Mouse (Mus musculus) kidney, embryonic 16.5 days (tissue): ENCODE results near the gene Duoxa1. TPM values are rescaled to one million over a fixed set of nuclear protein-coding genes. Genes with fewer than 3 reads are reported as not detected.
"Not testable (repeated sequence)": the region's sequence is repeated elsewhere in the genome, so short reads cannot be mapped to it uniquely, and the experiment has no call there.

Source experiments
- ATAC-seq: fragments of 200-750 bp; cut with Nextera tagmentation; 2 replicates; pipeline ENCODE4 v1.8.0; 2017; ENCODE audit warnings: moderate TSS enrichment; ENCODE audit not compliant: low FRiP score, low TSS enrichment
- H3K27ac ChIP-seq: fragments of 300-500 bp; sonication (generic); 2 replicates; pipeline ENCODE4 v1.5.1; 2014; ENCODE audit warnings: low read length
- H3K27me3 ChIP-seq: fragments of 300-500 bp; sonication (generic); 2 replicates; pipeline ENCODE4 v1.6.1; 2014; ENCODE audit warnings: low read length, control low read depth, mixed read lengths; ENCODE audit not compliant: insufficient read depth
- H3K36me3 ChIP-seq: fragments of 300-500 bp; sonication (generic); 2 replicates; pipeline ENCODE4 v1.6.1; 2014; ENCODE audit warnings: low read length, control low read depth, mixed read lengths; ENCODE audit not compliant: insufficient read depth
- H3K4me1 ChIP-seq: fragments of 300-500 bp; sonication (generic); 2 replicates; pipeline ENCODE4 v1.6.1; 2014; ENCODE audit warnings: low read length, control low read depth, mixed read lengths; ENCODE audit not compliant: insufficient read depth
- H3K4me2 ChIP-seq: fragments of 300-500 bp; sonication (generic); replicated peaks from 2 replicates; pipeline ENCODE4 v1.6.1; 2014; ENCODE audit warnings: low read depth, low read length
- H3K4me3 ChIP-seq: fragments of 300-500 bp; sonication (generic); 2 replicates; pipeline ENCODE4 v1.5.1; 2014; ENCODE audit warnings: mild to moderate bottlenecking, low read length
- H3K9ac ChIP-seq: fragments of 300-500 bp; sonication (generic); replicated peaks from 2 replicates; pipeline ENCODE4 v1.6.1; 2014; ENCODE audit warnings: low read length
- H3K9me3 ChIP-seq: fragments of 300-500 bp; sonication (generic); 2 replicates; pipeline ENCODE4 v1.6.1; 2016; ENCODE audit warnings: low read length, control low read depth
- WGBS: fragments of 180-500 bp; shearing (Covaris S2); extraction: QIAGEN DNeasy Blood & Tissue Kit; methylation state at CpG from one replicate; pipeline ENCODE4 v1.1.7; 2014; 5-methylcytosine and 5-hydroxymethylcytosine counted together
- polyA plus RNA-seq: library from polyadenylated mRNA; unstranded; fragments of >200 nt; fragmentation: Nextera tagmentation; extraction: Ambion mirVana; gene quantifications from 2 replicates; pipeline ENCODE4 v1.2.1, GENCODE M21; 2015

Duoxa1 gene
- polyA plus RNA-seq, 1 experiment from 2014 or later = 0.15 TPM

DNA sequence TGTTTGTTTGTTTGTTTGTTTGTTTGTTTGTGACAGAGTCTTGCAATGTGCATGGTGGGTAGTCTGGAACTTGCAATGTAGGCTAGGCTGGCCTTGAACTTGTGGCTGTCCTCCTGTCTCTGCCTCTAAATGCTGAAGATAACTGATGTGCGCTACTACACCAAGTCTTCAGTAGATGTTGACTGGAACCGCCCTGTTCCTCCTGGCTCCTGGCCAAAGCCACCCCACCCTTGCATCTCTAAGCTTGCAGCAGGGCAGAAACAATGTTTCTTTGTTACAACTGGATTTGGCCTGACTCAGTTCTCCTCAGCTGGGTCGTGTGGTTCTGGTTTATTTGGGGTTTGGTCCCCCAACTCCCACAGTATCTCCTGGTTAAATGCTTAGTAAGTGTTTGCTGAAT, 20.6 kb upstream of the Duoxa1 start:
- H3K36me3 ChIP-seq = no peaks in the 10 kb centered on the region
- 73% methylated on average over 3 of the region's 3 CpGs for WGBS
- no peak overlapping the region for H3K9ac ChIP-seq
- no peak overlapping the region for H3K27ac ChIP-seq
- H3K4me3 ChIP-seq = no peak overlapping the region
- H3K4me2 ChIP-seq = no peak overlapping the region
- H3K4me1 ChIP-seq = no peaks in the 10 kb centered on the region
- ATAC-seq = no peak
- H3K9me3 ChIP-seq = no peaks in the 10 kb centered on the region
- no peaks in the 10 kb centered on the region for H3K27me3 ChIP-seq

DNA sequence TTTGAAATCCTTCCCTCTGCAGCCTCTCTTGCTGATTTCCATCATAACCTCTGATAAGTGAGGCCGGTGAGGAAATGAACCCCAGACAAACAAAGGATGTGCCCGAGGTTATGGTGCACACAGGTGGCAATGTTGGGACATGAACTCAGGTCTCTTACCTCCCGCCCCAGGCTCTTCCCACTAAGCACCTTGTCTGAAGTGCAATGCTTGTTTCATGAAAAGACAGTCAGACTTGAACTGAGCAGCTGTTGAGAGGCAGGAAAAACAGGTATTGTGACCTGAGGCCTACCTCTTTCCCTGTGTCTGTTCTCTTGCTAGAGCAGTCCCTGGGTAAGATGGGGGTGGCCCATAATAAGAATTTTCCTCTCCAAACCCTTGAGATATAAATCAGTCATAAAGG, 18.7 kb upstream of the Duoxa1 start:
- Histone ChIP-seq H3K4me3 (no peak overlapping the region), H3K4me1 (no peaks in the 10 kb centered on the region), H3K9me3 (no peaks in the 10 kb centered on the region), H3K4me2 (no peak overlapping the region), H3K27me3 (no peaks in the 10 kb centered on the region), H3K27ac (no peak overlapping the region), H3K36me3 (no peaks in the 10 kb centered on the region), H3K9ac (no peak overlapping the region)
- 82% methylated on average over 3 of the region's 3 CpGs for WGBS
- no peak for ATAC-seq

DNA sequence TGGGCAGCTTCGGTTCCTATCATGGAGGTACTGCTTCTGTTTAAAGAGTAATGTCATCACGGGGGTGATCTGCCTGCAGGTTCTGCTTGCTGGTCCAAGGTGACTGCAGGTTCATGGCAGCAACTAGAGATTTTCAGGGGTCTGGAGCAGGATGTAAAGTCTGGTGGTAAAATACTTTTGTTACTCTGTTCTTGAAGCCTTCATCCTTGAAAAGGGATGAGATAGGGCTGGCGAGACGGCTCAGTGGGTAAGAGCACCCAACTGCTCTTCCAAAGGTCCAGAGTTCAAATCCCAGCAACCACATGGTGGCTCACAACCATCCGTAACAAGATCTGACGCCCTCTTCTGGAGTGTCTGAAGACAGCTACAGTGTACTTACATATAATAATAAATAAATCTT, 16.8 kb upstream of the Duoxa1 start:
- not testable (repeated sequence) for H3K4me1 ChIP-seq, H3K9me3 ChIP-seq, ATAC-seq, H3K27ac ChIP-seq, H3K36me3 ChIP-seq, H3K4me3 ChIP-seq, H3K4me2 ChIP-seq, H3K9ac ChIP-seq, H3K27me3 ChIP-seq
- 86% methylated on average over 4 of the region's 6 CpGs for WGBS

DNA sequence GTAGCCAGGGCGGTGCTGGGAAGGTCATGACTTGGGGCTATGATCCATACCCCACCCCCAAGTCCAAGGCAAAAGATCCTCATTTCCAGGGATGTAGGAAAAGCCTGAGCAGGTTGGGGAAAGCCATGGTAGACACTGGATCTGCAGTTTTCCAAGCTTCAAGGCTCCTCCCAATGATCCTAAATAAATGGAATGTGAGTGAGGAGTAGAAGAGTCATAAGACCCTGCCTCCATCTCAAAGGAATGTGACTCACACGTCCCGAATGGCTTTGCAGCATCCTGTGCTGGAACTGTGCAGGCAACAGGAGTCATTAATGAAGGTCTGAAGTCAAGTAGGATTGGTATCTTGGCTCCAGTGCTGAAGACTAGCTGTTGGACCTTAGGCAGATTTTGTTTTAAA, 14.5 kb upstream of the Duoxa1 start:
- H3K27me3 ChIP-seq = no peaks in the 10 kb centered on the region
- no peak overlapping the region for H3K4me3 ChIP-seq
- no peak for ATAC-seq
- 53% methylated on average over 3 of the region's 3 CpGs for WGBS
- no peak overlapping the region for H3K9ac ChIP-seq
- H3K4me1 ChIP-seq = no peaks in the 10 kb centered on the region
- H3K27ac ChIP-seq = no peak overlapping the region
- H3K4me2 ChIP-seq = no peak overlapping the region
- no peaks in the 10 kb centered on the region for H3K9me3 ChIP-seq
- H3K36me3 ChIP-seq = no peaks in the 10 kb centered on the region

DNA sequence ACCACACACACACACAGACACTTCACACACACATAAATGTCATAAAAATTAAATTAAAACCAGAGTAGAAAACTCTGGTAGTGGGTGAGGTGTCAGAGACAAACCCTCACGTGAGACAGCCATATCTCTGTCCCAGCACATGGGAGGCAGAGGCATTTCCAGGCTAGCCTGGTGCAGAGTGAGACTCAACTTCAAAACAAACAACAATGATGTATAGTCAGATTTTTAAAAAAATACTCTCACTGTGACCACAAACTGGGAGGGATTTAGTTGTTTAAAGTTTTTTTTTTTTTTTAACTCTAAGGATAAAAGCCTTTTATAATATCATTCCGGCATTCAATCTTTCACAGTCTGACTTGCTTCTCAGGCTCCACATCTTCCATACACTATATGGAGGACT, 11.8 kb upstream of the Duoxa1 start:
- ATAC-seq = no peak
- no peak overlapping the region for H3K4me2 ChIP-seq
- no peak overlapping the region for H3K27ac ChIP-seq
- H3K9ac ChIP-seq = no peak overlapping the region
- no peaks in the 10 kb centered on the region for H3K4me1 ChIP-seq
- H3K27me3 ChIP-seq = no peaks in the 10 kb centered on the region
- H3K4me3 ChIP-seq = no peak overlapping the region
- no peaks in the 10 kb centered on the region for H3K36me3 ChIP-seq
- H3K9me3 ChIP-seq = no peaks in the 10 kb centered on the region
- 69% methylated on average over 2 of the region's 2 CpGs for WGBS

DNA sequence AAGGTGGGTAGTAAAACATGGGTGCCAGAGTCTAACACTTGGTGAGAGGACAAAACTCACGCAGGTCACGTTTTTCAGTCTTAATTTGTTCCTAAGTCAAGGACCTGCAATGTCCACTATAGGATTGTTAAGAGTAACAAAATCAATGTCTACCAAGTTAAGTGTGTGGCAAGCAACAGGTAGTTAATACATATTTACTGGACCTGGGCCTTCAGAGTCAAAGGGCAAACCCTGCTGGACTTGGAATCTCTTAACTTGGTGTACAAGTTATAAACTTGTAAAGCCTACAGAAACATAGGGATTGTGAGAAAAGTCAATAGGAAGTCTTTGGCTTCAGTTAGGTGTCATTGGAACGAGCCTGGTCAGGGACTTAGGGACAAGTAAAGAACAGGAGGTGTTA, 11.1 kb upstream of the Duoxa1 start:
- no peak for ATAC-seq
- Histone ChIP-seq H3K27ac (no peak overlapping the region), H3K9me3 (no peaks in the 10 kb centered on the region), H3K4me3 (no peak overlapping the region), H3K9ac (no peak overlapping the region), H3K27me3 (no peaks in the 10 kb centered on the region), H3K4me2 (no peak overlapping the region), H3K36me3 (no peaks in the 10 kb centered on the region), H3K4me1 (no peaks in the 10 kb centered on the region)
- 74% methylated on average over 3 of the region's 3 CpGs for WGBS

DNA sequence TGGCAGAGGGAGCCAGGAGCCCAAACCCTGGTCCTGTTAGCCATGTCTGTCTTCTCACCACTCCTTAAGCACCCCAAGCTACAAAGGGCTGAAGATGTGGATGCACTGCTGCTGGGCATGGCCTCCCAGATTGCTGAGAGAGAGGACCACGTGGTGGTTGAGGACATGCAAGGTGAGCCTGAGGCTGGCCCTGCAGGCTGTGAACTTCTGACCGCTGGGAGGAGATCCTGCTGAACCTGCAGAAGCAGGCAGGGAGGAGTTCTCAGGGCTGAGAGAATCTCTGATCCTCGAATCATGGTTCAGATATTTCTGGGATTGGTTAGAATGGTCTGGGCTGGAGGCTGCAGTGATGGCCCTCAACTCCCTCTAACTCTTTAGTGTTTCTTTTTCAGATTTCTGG, 10.4 kb upstream of the Duoxa1 start:
- no peaks in the 10 kb centered on the region for H3K27me3 ChIP-seq
- no peaks in the 10 kb centered on the region for H3K9me3 ChIP-seq
- H3K27ac ChIP-seq = no peak overlapping the region
- 55% methylated on average over 3 of the region's 3 CpGs for WGBS
- ATAC-seq = no peak
- no peaks in the 10 kb centered on the region for H3K4me1 ChIP-seq
- no peak overlapping the region for H3K9ac ChIP-seq
- H3K36me3 ChIP-seq = no peaks in the 10 kb centered on the region
- H3K4me2 ChIP-seq = no peak overlapping the region
- no peak overlapping the region for H3K4me3 ChIP-seq

DNA sequence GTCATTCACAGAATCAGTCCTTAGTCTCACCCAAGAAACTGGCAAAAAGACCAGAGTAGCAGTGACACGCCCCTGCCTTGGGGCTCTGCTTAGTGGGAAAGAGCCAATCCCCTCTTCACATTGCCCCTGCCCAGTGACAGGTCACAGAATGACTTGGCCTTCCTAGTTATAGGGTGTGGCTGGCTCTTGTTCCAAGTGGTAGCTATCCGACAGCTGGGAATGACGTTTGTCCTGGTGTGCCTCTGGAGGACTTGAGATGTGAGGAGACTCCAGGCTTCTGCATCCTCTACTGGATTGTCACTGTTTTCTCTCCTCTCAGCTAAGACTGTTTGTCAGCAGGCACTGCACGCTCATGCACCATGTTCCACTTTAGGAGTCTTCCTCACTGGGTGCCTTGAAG, 3.9 kb upstream of the Duoxa1 start:
- Histone ChIP-seq H3K4me2 (no peak overlapping the region), H3K27ac (no peak overlapping the region), H3K9me3 (no peaks in the 10 kb centered on the region), H3K4me1 (peaks cover 7% of the 10 kb centered on the region), H3K9ac (no peak overlapping the region), H3K36me3 (no peaks in the 10 kb centered on the region), H3K4me3 (no peak overlapping the region), H3K27me3 (peaks cover 31% of the 10 kb centered on the region)
- no peak for ATAC-seq
- WGBS = 73% methylated on average over 4 of the region's 4 CpGs

DNA sequence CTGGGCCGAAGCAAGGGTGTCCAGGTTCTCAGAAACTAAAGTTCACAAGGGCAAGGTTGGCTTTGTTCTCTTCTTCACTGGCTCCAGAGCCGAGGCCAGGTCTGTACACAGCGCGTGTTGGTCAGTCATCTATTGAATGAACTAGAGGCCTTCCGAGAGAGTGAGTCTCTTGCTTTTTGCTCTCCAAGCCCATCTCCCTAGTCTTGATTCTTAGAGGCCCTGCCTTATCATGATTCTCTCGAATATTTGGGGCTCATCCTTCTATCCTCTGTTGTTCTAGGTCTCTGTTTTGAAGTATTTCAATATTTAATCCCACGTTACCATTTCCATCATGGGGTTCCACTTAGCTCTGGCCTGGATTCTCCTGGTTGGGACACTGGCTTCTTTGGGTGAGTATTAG, 1.8 kb upstream of the Duoxa1 start, which contains the start of gene Duox1:
Gene Duox1 (plus strand): TSS at position 301 of the 400 bp plus-strand sequence.
- H3K9ac ChIP-seq = no peak within 1 kb of the TSS
- no peaks in the 10 kb centered on the region for H3K36me3 ChIP-seq
- H3K27me3 ChIP-seq = peaks cover 50% of the 10 kb centered on the region
- ATAC-seq = no peak
- H3K27ac ChIP-seq = no peak within 1 kb of the TSS
- H3K9me3 ChIP-seq = no peaks in the 10 kb centered on the region
- no peak within 1 kb of the TSS for H3K4me2 ChIP-seq
- H3K4me3 ChIP-seq = no peak within 1 kb of the TSS
- H3K4me1 ChIP-seq = peaks cover 7% of the 10 kb centered on the region
- WGBS = 87% methylated on average over 7 of the region's 7 CpGs

DNA sequence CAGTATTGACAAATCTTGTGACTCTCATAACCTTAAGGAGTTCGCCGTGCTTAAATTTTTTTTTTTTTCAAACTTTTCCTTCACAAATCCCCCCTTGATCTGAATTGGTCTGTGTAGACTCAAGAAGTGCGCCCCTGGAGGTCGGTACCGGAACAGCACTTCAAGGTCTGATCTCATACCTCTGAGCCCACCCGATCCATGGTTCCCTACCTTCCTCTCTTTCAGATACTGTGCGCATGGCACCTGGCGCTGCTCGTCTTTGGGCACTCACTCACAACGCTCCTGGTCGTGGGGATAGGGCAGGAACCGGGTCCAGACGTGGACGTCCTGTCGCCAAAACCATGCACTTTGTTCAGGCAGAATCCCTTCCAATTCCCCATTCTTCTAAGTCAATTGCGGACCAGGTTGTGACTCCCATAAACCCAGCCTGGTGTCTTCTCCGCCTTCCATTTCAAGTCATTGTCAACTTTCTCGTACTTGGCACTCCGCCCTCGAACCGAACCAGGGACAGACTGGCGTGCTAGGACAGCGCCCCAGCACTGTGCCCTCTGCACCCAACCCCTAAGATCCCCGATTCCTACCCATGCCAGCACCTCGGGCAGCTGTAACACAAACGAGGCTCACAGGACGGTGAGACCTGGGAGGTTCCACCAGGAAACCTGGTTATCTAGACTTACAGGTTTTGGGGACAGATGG, 660 bp downstream of the Duoxa1 start:
- peak overlapping the region; percentile 37 for H3K4me3 ChIP-seq
- WGBS = 4% methylated on average over 27 of the region's 27 CpGs
- peaks cover 66% of the 10 kb centered on the region for H3K27me3 ChIP-seq
- H3K36me3 ChIP-seq = no peaks in the 10 kb centered on the region
- H3K27ac ChIP-seq = no peak overlapping the region
- H3K9ac ChIP-seq = no peak overlapping the region
- H3K9me3 ChIP-seq = no peaks in the 10 kb centered on the region
- H3K4me2 ChIP-seq = peak overlapping the region; percentile 43
- peak; percentile 69 for ATAC-seq
- H3K4me1 ChIP-seq = peaks cover 7% of the 10 kb centered on the region
